Mouse (Mus musculus) 3134 (cell line): Measurements from ENCODE around the gene Sla2.
"Not testable (repeated sequence)": the region's sequence is repeated elsewhere in the genome, so short reads cannot be mapped to it uniquely, and the experiment has no call there.

Experiments used
- DNase-seq: peaks from one replicate; pipeline ENCODE4 v3.0.0-alpha.2; 2011; ENCODE audit warnings: low spot score; ENCODE audit not compliant: insufficient read length; ENCODE audit errors: extremely low read depth

Sla2 gene

DNA sequence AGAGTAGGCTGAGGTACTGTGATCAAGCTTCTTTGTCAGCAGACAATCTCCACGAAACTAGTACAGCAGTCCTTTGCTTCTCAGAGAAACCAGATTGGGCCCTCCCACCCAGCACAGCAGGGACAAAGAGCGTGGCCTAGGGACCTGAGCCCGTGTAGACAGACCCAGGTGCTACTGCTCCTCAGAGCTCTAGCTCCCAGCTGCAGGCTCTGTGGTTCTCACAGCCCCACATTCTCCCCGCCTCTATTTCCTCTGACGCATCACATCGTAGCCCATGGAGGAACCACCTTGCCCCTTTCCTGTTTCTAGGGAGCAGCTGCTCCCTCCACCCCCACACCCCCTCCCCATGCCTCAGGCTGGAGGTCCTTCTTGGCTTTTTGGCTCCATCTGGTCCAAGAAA is at the start of gene Sla2:
Gene Sla2 (minus strand): TSS at position 176 of the 400 bp plus-strand sequence.
- no peak for DNase-seq

DNA sequence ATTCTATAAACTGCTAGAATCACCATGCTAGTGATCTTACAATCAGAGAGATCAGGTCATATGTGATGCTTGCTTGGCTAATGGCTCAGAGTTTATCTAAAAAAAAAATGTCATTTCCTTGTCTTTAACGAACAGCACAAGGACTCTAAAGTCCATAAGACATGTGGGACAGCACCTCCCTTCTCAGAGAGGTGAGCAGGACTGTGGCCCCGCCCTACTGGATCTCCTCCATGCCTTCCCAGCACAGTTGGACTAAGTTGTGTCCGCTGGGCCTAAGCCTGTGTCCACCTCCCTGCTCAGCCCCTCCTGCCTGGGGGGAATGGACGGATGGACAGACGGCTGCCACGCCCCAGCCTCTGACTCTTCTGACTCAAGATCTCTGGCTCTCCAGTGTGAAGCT is 48.0 kb upstream of the Sla2 start:
- no peak for DNase-seq

DNA sequence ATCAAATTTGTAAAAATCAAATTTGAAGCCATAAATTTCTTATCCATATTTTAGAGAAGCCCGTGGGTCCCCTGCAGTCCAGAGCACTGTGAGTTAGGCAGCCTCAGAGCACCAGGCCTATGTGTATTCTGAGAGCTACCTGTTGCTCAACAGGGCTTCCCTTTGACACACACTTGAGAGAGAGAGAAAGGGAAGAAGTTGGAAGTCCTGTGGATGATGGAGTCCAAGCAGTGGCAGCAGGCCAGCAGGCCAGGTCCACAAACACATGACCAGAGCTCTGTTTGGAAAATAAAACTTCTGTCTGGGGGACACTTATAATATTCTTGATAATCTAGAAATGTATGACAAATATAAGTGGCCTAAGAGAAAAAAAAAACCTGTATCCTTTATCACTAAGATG is 46.4 kb upstream of the Sla2 start:
- no peak for DNase-seq

DNA sequence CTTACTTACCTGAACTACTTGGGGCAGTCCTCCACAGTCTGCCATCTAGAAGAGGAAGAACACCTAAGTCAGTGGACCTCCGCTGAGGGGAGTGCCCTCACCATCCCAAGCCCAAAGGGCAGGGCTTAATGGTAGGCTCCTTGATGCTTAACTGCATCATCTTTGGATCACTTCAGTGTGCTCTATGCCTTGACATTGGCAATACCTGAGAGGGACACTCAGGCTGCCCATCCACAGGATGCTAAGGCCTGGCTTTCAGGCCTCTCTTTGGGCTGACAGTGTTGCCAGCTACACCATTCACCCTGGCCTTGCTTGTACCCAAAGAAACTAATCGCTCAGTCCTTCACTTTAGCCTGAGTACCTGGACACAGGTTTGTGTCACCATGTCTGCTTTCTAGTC is 44.4 kb upstream of the Sla2 start:
- DNase-seq, result no peak

DNA sequence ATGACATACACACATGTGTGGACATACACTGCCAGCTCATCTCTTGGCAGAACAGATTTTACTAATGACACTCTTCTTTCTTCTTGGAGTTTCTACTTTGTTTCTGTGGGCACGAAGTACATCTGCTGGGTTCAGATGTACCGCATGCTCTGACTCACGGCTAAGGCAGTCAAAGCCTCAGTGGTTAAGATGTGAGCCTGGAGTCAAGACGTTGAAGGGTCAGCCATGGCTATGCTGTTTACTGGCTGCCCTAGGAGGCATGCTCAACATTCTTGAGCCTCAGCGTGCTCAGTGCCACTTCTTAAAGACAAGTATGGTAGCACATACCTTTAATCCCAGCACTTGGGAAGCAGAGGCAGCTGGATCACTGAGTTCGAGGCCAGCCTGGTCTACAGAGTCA is 43.6 kb upstream of the Sla2 start:
- DNase-seq, result no peak

DNA sequence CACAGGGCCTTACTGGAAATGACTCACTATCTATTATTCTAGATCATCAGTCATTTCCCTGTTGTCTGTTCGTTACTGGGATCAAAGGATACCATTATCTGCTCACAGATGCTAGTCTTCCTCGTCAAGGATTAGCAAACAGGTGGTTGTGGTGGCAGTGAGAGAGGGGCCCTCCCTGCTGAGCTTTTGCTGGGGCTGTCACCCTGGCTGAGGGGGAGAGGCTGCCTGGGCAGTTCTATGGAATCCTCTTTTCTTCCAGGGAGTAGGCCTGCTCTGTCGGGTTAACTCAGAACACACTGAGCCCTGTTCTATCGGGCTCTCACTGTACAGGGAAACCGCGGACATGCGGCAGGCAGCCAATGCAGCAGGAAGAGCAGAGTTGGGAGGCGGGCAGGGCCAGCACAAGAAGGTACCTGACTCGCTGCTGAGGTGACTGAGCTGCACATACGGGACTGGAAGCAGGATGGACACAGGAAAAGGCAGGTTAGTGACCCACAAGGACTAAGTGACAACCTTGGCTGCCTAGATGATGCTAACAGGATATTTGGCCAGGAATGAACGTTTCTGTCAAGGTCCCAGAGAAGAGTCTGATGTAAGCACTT is 42.6 kb upstream of the Sla2 start:
- DNase-seq, result no peak

DNA sequence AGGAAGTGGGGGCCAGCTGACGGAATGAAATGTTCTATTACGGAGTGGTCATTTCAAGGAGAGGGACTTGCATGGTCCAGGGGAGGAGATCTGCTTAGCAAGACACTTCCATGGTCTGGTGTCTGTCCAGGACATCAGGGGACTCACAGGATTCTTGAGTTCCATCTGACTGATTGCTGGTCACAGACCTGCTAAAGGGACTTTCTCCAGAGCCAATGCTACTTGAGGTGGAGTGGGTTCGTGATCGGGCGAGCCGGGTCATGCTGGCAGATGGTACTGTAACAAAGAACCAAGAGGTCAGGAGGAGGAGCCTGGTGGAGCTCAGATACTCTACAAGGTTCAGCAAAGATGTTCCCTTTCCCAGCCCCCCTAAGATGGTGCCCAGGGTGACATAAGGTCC is 41.6 kb upstream of the Sla2 start:
- DNase-seq, result no peak

DNA sequence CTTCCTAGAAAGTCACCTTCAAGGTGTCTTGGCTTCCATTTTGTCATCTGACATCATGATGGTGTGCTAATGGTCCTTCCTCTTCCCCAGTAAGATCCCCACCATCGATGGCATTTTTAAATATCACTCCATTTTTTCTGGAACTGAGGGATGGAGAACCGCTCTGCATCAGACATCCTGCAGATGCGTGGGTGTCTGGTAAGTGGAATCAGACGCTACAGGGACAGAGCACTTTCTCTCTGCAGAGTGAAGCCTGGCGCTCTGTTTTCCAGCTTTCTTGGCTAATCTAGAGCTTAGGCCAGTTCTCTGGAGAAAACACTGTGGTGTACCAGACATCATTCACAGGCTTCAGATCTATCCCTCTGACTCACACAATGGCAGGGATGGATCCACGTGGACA is 40.7 kb upstream of the Sla2 start:
- no peak for DNase-seq

DNA sequence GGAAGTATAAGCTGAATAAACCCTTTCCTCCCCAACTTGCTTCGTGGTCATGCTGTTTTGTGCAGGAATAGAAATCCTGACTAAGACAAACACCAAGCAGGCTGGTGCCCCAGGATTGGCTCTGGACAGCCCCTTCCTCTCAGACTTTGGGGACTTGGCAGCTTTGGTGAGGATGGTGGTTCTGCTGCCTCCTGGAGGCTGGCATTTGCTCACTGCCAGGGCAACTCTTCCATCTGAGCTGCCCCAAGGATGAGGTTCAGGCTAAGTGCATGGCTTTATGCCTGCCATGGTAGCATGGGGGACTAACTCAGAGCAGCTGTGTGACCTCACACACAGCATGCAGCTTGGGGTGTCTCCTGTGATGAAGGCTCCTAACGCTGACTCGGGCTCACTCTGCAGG is 38.6 kb upstream of the Sla2 start:
- DNase-seq, result not testable (repeated sequence)

DNA sequence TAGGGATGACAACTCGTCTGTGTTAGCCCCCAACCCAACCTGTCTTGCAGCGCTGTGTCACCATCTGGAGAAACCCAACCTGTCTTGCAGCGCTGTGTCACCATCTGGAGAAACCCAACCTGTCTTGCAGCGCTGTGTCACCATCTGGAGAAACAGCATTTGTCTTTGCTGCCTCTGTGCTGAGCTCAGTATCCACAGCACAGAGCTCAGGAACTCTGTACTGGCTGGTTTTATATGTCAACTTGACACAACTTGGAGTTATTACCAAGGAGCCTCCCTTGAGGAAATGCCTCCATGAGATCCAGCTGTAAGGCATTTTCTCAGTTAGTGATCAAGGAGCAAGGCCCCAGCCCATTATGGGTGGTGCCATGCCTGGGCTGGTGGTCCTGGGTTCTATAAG is 38.1 kb upstream of the Sla2 start:
- DNase-seq, result not testable (repeated sequence)

DNA sequence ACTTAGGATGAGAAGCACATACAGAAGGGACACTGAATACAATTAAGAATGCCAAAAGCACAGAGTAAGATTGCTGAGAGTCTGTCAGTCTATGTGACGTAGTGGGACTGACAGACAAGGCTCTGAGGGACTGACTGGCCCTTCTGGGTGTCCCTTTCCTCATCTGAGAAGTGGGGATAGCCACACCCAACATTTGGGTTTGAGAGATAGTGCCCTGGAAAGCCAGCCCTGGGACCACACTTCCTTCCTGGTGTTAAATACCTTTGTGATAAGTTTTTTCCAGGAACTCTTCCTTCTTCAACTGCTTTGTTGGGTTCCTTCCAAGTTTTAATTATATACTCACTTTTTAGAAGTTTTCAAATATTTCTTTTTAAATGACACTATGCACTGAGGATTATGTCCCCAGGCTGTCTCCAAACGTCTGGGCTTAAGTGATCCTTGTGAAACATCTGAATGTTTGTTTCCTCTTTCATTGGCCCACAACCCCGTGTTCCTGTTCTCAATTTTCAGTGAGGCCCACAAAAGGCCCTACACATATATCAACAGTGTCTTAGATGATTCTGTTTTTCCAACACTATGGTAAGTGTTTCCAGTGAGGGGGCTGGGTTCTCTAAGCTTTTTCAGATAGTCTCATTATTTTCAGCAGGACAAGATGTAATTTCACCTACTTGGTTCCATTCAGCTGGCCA is 37.4 kb upstream of the Sla2 start:
- no peak for DNase-seq

DNA sequence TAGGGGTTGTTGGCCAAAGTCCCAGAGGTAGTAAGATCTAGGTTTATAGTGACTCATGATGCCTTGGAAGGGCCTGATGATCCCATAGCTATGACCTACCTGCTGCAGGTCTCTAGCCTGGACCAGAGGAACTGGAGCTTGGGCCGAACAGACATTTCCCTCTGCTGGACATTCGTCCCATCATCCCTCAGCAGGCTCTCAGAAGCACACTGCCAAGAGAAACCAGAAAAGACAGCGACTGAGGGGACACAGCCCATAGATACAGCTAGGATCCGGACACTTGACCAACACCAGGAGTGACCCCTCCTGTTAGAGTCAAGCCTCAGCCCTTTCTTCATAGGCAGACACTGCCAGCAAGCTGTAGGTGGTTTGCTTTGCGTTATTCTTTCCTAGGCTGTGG is 36.1 kb upstream of the Sla2 start:
- no peak for DNase-seq

DNA sequence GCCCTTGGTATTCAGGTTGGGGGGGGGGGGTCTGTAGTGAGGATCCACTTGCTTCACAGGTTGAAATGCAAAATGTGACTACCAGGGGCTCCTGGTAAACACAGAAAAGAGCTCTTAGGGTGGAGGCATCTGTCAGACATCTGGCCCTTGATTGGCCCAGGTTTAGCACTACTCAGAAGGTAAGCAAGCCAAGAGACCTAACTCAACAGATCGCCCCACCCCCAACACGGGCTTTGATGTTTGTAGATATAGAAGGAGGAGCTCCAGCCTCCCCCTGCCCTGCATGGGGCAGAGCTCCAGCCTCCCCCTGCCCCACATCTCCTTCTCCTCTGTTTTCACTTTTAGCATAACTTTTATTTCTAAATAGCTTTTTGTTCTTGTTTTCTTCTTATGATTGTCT is 32.8 kb upstream of the Sla2 start:
- DNase-seq, result no peak

DNA sequence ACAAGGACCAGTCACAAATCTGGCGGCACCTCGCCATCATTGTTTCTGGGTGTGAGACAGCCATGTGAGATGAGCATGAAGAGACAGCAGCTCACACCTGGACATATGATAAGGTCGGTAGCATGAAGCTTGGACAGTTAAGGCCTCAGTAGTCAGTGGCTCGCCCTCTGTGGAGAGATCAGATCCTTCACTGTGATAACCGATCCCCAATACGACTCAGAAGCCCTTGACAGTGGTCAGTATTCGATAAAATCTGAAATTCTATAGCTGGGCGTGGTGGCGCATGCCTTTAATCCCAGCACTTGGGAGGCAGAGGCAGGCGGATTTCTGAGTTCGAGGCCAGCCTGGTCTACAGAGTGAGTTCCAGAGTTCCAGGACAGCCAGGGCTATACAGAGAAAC is 32.2 kb upstream of the Sla2 start:
- not testable (repeated sequence) for DNase-seq

DNA sequence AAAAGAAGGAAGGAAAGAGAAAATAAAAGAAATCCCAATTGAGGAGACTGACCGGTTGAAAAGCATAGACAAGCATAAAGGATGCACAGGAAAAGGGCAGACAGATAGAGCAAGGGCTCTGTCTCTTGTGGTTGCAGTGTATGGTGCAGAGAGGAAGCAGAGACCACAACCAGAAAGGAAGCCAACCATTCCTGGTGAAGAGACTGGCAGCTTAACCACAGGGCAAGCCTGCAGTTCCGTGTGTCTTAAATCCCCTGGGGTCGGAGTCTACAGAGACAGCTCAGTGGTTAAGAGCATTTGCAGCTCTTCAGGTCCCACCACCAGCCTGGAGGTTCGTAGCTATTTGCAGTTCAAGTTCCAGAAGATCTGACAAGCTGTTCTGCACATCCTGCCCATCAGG is 31.6 kb upstream of the Sla2 start:
- no peak for DNase-seq

DNA sequence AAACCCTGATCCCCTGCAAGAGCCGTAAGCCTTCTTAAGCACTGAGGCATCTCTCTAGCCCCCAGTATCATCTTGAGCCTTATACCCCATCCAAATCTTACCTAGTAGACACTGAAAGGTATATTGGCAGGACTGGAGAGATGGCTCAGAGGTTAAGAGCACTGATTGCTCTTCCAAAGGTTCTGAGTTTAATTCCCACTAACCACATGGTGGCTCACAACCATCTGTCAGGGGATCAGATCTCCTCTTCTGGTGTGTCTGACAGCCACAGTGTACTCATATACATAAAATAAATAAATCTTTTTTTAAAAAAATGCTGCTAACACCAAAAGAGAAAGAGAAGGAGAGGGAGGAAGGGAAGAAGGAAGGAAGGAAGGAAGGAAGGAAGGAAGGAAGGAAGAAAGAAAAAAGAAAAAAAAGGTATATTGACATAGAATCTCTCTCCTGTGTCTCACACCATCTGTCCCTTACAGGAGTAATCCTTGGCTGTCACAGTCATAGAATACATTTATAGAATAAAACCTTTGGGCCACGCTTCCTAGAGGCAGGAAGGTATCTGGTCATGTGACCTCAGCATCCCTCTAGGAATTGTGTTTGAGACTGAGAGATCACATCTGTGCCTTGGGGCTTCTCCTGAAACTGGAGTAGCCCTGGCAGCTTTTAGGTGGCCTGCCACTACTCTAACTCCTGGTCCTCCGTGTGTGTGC is 29.6 kb upstream of the Sla2 start:
- no peak for DNase-seq

DNA sequence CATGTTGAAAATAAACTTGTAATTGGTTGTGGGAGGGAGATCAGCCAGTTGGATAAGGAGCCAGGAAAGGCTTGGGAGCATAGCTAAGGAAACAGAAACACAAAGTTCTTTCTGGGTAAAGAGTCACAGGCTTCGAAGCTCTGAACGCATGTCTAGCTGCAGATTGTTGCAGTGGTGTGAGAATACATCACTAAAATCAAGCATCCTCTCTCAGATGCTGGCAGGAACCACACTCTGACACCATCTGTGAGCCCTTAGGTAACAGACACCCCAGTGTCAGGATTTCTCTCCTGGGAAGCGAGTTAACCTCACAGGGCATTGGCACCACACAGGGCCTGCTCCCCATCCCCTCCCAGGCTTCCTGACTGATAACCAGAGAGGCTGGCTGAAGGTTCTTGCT is 28.6 kb upstream of the Sla2 start:
- no peak for DNase-seq

DNA sequence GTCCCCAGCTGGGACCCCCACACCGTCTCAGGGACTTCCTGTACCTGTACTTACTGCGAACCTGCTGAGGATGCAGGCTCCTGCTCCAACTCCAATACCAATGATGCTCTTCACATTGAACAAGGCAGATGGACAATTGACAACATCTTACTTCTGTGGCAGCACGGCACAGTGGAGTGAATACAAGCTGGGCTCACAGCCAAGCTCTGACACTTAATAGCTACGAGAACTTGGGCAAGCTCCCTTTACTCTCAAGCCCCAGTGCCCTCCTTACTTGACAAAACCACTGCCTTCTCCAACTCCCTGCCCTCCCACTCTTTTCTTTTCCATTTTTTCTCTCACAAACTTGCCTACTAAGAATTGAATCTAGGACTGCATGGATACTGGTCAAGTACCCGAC is 26.2 kb upstream of the Sla2 start:
- no peak for DNase-seq

DNA sequence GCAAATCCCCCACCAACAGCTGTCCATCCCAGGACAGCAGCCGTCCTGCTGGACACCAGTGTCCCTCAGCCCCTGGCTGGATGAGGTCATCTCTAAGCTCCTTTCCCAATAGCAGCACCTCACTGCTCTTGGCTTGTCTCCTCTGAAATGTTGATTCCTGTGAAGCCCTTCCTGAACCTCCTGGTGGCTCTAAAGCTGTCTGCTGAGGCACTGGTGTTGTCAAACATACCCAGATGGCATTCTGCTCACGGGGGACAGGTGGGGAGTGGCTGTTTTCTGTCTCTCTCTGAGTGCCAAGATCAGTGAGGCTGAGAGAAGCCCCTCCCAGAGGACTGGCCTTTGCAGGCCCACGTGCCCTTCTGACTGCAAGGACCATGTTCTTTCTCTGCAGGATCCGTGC is 18.9 kb upstream of the Sla2 start:
- not testable (repeated sequence) for DNase-seq

DNA sequence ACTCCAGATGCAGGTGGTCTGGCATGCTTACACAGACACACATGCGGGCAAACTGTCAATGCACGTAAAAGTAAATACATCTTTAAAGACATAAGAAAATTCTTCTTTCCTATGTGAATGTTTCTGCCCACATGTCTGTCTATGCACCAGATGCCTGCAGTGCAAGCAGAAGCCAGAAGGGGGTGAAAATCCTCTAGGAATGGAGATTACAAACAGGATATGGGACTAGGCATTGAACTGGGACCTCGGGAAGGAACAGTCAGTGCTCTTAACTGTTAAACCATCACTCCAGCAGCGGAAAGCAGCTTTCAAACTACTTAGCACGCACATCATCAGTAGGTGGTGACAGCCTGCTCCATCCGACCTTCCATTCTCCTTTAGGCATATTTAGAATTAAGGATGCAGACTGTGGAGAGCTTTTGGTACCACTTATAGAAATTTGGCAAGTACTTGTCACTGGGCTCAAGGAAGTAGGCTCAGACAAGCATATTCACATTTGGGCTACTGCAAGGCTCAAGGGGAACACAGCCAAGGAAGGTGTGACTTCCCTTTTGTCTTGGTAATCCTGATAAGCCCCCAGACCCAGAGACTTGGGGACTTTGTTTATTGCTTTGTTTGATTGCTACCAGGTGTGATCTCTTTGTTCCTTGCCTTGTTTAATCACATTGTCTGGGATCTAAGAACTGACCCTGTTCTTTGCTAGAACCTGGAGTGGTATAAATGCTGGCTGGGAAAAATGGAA is 18.2 kb upstream of the Sla2 start:
- DNase-seq, result peak; percentile 28

DNA sequence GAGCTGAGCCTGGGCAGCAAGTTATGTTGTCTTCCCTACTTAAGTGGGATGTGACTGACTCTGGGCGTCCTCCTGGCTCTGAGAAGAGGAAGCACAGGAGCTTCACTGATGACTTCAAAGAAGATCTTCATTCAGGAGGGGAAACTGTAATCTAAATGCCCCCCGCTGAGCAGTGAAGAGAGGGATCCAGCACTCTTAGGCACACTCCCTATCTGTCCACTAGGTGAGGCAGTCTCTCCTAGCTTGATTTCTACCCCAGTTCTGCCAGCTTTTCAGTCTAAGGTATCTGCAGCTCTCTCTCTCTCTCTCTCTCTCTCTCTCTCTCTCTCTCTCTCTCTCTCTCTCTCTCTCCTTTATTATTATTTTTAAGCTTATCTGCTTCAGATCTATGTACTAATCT is 16.4 kb upstream of the Sla2 start:
- no peak for DNase-seq

DNA sequence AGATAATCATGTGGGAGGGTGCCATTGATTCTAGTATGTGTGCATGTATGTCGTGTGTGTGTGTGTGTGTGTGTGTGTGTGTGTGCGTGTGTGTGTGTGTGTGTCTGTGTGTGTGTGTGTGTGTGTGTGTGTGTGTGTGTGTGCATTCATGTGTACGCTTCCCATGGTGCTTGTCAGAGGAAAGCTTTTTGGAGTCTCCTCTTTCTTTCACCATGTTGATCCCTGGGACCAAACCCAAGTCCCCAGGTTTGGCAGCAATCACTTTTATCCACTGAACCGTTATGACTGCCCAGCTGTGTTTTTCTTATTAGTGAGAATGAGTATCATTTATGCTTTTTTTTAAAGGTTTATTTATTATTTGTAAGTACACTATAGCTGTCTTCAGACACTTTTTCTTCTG is 15.4 kb upstream of the Sla2 start:
- DNase-seq, result not testable (repeated sequence)
